Mouse (Mus musculus) spleen, postnatal 14 days (tissue): Measurements from ENCODE around the gene Enpp3.

Experiments used
- DNase-seq, 2 experiments: peaks; one replicate each; pipeline ENCODE4 v3.0.0; 2021 to 2022; ENCODE audit warnings: low spot score in 2 of 2

The Enpp3 gene

DNA sequence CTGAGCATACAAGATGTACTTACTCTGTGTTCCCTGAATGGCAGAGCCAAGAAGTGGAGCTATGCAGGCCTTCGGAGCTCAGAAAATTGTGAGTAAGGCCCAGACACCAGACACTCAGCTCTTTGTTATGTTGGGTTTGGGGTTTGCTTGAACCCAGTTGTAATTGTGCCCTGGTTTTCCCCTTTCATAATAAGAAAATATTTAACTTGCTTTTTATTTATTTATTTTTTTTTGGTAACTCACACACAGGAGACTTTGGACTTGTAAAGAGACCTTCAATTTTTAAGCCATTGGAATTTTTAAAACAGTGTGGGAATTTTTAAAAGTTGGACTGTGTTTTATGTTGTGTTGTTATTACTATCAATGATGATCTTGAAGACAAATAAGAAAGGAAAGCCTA, at the start of gene Enpp3:
Enpp3 (minus strand) TSS at position 148 of the 400 bp plus-strand sequence.
- DNase-seq = no peak

DNA sequence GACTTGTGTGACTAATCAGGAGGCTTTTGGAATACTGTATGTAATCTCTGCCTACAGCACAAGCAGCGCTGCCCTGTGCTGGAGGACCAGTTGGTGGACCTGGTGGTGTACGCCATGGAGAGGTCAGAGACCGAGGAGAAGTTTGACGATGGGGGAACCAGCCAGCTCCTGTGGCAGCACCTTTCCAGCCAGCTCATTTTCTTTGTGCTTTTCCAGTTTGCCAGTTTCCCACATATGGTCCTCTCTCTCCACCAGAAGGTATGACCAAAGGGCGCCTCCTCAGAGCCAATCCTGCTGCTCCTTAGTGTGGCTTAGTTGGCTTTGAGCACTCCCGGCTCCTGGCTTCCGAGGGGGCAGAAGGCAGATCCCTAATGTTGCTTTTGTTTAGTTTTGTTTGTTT, 45.7 kb upstream of the Enpp3 start:
- no peak for DNase-seq

DNA sequence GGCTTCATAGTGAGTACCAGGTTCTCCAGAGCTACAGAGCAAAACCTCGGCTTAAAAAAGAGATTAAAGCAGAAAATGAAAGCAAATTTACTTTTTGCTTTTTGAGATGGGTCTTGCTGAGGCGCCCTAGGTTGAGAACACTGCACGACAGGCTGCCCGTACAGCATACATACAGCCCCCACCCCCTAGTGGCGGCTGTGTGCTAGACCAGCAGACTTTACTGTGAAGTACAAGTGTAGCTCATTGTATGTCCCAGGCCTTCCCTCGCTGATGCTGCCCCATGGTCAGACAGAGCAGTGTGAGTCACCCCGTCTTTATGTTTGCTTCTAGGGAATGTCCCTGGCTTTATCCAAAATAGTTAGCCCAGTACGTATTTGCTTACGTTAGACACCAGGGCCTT, 43.4 kb upstream of the Enpp3 start:
- DNase-seq = no peak

DNA sequence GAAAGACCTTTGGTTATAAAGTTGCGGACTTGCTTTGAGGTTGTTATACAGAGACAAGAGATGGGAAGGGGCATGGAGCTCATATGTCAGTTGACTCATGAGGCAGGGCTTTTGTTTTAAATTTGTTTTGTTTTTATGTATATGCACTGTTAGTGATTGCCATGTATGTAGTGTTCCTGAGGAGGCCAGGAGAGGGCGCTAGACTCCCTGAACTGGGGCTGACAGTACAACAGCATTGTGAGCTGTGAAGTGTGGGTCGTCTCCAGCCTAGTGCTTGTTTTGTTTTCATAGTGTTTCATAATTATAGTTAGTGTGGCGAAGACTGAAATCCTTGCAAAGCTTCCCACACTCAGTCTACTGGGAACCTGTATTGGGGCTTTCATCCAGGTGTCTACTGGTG, 31.0 kb upstream of the Enpp3 start:
- DNase-seq = no peak

DNA sequence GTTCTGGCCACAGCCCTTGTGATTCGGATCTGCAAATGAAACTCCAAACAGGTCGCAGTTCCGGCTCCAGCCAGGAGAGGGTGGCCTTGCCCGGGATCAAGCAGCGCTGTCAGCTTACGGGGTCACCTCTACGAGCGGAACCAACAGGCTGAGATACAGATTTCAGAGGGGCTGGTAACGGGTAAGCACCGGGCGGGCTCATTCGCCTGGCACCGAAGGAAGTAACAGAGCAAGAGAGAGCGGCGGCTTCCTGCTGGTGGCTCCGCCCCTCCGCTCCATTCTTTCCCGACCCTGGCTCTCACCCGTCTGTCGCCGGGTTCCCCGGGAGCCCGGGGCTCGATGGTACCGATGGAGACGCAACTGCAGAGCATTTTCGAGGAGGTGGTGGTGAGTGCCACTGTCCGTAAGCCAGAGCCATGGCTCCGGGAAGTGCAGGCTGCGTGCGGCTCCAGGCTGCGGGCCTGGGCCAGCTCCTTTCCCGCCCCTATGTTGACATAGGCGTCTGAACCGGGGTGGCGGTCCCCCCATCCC, 27.2 kb upstream of the Enpp3 start, which contains the start of gene Med23:
Med23 (plus strand) TSS at position 227 of the 531 bp plus-strand sequence.
- peak; percentile 94 to 97 for DNase-seq

DNA sequence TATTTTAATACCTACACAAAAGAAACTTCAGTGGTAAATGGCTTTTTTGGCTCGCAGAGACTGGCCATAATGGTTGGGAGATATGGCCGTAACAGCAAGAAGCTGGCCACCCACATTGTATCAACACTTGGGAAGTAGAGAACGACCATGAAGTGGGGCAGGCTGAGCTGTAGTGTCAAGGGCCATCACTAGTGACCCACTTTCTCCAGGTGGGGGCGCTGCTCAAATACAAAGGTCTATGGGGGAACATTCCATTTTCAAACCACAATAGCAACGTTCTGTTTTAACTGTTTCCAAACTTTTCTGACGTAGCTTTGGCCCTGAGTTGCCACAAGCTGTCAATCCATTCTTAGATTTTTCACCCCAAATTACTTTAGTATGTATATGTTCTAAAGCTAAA, 21.8 kb upstream of the Enpp3 start:
- DNase-seq = no peak

DNA sequence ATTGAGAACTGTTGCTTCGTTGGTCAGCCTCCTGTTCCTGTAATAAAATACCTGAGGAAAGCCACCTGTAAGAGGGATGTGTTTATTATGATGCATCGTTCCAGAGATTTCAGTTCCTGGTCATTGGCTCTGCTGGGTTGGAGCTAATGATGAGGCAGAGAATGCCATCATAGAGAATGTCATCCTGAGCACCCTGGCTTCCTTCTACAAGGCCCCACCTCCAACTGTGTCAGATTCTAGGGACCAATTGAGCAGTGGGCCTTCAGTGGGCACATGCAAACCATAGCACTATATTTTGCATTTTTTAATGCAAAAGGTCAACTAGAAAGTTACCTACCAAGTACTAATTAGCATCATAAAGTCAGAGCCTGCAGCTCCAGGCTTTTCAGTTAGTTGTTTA, 20.5 kb upstream of the Enpp3 start:
- DNase-seq = no peak

DNA sequence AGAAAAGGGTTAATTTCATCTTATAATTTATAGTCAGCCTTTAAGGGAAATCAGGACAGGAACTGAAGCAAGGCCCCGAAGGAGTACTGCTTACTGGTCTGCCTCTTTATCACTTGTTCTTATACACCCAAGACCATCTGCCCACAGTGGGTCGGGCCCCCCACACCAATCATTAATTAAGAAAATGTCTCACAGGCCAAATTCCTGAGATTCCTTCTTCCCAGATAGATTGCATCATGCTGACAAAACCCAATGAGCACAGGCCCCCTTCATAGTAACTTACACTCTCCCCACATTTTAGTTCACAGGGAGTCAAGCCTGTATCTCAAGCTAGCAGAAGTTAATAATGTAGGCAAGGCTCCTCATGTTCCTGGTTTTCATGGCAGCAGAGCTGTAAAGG, 625 bp downstream of the Enpp3 start:
- DNase-seq = no peak

DNA sequence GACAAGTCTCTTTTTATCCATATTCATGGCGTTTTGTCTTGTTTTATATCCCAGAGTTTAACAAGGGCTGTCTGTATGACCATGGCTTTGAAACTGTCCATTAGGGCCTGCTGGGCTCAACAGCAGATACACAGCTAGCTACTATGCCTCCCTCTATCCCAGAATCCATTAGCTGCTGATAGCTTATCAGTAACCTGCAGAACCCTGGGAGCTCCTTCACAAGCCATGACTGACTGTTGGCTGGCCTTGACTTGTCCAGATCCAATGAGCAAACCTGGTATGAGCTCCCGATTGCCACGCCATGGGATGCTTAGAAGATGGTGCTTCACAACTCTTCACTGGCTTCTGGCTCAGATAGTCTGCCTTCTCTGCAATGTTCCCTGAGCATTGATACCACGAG, 1.8 kb downstream of the Enpp3 start:
- DNase-seq = no peak

DNA sequence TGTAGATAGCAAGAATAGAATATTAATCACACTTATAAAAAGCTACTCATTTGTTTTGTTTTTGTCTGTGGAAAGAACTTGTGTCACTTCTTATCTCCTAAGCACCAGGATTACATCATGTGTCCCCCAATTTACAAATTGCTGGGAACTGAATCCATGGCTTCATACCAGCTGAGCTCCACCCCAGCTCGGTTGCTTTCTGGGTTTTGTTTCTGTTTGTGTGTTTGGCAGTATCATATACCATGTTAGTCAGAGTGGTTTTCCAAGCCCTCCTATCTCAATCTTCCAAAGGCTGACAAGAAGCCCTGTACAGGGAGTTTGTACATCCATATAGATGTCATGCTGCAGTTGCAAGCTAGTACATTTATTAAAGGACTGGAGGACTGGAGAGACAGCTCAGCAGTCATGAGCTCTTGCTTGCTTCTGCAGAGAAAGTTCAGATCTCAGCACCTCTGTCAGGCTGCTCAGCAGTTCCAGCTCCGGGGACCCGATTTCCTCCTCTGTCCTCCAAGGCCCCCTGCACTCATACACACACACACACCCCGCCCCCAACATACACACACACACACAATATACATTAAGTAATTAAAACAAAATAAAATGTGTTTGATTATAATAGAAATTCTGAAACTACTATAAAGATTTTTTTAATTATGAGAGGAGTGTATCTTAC, 6.1 kb downstream of the Enpp3 start:
- no peak for DNase-seq

DNA sequence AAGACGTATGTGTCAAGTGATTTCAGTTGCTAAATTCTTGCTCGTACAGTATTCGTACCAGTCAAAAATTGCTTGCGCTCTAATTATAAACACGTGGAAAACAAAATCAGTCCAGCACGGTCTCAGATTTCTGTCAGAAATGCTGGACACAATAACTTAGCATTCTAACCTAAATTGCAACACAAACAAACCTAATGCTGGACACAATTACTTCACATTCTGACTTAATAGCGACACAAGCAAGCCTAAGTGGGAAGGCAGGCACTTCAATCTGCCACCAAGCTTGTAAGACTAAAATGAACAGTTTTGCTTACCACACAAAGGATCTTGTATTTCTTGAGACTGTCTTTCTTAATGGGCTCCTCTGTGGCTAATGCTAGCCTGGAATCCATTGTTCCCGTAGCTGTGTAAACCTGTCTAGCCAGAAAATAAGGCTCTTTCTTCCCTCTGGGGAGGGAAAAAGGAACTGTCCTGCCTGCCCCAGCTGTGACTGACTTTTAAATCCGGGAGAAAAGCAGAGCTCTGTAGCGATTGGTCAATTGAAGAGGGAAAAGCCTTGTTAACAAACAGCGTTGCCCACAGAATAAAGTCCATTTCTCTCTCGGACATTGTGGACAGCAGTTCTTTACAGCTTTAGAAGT, 6.8 kb downstream of the Enpp3 start:
- no peak for DNase-seq

DNA sequence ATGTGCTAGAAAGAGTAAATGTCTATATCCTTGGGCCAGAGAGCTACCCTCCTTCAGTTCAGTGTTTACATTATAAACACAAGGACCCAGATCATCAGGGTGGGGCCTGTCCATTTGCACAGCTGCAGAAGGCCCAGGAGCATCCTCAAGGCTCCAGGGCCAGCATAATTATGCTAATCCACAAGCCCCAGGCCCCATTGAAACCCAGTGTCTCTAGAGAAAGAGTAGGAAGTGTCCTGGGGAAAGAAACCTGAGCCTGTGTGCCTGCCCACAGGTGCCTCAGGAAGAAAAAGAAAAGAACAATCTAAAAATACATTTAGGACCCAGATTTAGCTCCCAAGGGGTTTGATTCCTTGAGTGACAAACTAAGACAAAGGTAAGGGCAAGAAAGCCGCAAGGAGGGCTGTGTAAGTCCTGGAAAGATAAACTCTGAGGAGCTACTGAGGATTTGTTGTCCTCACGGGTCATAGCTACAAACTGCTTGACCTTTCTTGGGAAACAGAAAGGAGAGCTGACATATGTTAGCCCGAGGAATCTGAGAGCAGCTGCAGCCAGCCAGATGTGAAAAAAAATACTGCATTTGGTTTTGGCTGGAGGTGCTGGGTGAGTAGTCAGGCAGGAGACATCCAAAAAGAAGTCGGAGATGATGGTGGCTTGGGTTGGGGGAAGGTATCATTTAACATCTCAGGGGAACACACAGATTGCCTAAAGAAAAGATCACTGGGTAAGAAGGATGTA, 7.8 kb downstream of the Enpp3 start:
- DNase-seq = no peak

DNA sequence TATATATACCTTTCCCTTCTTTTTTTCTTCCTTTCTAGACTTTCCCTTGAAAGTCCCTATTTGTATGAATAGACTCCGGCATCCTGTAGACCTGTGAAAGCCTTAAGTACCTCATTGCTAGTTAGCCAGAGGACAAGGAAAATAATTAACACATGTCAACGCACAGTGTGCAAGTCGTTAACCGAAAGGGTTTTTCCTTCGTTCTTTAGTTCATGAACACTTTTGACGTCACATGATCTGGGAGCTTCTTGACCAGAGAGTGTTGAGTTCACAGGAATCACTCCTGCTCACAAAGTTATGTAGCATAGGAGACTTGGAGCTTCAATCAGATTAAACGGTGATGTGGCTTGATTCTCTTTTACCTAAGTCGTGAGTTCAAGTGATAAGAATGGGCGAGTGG, 10.3 kb downstream of the Enpp3 start:
- no peak for DNase-seq

DNA sequence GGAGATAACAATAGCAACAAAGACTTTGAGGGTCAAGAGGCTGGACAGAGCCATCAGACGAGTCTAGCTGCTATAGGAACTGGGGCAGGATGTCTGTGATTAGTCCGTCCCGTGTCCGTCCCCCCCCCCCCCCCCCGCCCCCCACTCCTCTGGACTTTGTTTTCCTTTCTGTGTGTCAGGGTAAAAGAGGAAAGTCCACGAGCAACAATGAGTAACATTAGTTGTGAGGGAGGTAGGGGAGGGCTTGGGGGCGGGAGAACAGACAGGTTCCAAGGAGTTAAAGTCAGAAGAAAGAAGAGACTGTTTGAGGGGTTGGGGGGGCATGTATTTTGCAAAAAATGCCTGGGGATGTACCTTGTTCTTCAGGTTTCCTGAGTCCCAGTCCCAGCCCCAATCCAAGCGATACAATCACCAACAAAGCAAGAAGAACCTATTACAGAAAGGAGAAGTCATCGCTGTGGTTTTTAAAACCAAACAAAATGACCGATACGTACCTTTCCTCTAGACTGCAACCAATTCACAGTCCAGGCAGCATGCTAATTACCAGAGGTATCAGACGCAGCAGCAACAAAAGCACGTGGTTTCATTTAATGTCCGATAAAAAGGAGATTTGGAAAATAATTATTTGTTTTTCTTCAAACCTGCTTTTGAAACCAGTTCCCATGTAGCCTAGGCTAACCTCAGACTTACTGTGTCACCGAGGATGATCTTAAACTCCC, 11.1 kb downstream of the Enpp3 start:
- no peak for DNase-seq

DNA sequence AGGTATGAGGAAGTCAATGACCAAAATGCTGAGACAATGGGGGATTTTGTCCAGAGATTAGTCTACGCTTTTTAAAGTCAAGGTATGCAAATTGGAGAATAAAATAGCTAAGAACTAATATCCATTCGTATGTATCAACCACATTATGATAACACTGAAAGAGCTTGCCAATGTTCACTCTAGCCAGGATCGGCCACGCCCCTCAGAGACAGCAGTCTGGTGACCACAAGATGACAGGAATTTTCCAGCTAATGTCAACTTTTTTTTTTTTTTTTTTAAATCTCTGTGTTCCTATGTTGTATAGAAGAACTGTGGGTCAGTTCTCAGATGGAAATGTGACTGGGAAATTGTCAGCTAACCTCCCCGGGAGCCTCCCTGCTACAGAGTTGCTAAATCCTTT, 12.2 kb downstream of the Enpp3 start:
- no peak for DNase-seq

DNA sequence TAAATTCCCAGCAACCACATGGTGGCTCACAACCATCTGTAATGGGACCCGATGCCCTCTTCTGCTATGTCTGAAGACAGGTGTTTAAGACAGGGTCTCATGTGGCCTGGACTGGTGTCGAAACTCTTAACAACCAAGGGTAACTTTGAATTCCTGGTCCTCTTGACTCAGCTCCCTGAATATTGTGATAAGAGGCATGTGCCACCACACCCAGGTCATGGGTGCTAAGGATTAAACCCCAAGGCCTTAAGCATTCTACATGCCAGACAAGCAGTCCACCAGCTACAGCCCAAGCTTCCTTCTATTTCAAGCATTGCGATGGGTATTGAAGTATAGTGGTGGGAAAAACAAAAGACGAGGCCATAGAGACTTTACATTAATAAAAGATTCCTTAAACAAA, 14.5 kb downstream of the Enpp3 start:
- DNase-seq = no peak

DNA sequence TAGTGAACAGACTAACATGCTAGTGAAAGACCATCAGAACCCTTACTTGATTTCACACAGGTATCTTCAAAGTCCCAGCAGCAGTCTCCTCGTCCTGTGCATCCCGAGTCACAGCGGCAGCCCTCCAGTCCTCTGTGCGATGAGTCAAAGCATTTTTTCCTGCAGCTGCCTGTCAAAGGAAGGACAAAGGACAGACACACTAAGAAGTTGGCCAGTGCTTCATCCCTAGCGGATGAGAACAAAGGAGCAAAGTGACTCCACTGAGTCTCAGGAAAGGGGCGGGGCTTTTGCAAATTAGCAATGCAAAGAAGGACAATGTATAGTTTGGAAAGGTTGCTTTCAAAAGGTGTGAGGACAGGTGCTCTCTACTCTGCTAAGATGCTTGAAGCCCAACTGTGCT, 16.5 kb downstream of the Enpp3 start:
- DNase-seq = no peak

DNA sequence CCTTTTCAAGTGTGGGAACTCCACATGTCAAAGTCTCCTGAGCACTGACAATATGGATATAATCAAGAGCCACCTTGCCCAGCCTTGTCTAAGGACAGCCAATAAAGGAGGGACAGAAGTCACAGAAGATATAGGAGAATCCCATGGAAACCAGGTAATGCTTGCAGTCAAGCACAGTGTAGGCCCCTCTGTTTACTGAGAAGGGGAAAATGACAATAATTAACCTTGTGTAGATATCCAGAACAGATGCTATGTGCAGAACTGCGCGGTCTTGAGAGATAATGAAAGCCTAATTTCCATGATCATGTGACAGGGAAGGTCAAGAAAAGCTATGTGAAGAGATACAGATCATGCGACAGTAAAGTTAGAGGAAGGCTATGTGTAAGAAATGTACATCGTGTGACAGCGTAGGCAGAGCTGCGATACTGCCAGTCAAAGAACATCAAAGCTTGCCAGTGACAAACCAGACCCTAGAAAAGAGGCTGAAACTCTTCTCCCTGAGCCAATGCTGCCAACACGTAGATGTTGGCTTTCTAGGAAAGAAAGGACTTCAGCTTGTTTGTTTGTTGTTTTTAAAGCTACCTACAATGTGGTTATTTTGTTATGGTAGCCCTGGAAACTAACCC, 17.1 kb downstream of the Enpp3 start:
- no peak for DNase-seq

DNA sequence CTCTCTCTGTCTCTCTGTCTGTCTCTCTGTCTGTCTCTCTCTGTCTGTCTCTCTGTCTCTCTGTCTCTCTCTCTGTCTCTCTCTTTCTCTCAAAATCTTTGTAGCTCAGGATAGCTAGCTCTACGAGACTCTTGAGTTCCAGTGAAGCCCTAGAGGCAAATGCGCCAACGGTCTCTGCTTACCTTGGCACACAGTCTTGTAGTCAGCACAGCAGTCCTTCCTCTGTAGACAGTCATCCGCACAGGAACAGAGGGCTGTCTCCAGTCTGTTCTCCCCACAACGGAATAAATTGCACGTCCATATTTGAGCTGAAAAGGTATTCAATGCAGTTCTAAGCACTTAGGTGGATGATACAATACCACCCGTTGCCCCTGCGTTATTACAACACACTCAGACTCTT, 18.0 kb downstream of the Enpp3 start:
- no peak for DNase-seq

DNA sequence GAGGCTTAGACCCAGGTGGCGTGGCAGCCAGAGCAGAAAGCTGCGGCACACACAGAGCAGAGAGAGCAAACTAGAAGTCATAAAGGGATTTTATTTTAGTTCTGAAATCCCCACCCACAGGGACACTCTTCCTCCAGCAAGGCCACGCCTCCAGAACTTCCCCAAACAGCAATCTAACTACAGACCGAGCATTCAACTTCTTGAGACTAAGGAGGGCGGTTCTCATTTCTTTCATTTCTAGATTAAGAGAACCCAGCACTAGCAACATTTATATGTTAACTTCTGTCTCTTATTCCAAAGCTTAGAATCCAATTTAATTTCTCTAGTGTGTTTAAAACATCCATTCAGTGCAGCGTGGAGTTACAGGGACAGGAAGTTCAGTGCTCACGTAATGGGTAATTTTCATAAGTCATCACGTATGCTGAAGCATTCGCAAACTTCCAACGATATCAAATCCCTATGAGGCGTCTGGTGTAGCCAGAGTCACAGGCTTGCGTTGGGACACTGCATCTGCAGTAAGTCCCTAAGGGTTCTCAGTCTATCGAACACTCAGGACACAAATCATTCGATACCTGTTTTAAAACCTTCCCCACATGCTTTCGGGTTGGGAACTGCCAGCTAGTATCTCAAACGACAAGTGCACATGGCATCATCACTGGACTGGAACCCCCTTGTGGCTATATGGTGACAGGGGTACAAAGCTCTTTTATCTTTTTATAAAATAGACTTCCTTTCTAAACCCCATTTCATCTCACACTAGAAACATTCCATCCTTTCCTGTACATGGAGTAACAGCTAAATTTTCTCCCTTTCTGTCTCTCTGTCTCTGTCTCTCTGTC, 18.7 kb downstream of the Enpp3 start:
- DNase-seq = no peak

DNA sequence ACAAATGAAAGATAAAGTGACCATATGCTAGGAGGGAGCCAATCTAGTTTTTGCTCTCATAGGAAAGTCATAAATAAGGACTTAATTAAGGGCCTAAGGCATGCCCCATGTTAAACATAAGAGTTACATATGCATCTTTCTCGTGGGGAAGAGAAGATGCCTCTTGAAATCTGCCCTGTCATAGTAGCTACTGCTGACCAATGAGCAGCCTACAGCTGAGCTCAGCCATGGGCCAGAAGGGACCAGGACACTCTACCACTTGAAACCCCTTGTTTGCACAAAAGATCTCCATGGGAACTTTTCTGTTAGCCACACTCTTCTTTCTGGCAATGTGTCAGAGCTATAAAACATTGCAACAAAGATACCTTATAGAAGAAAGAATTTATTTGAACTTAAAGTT, 19.4 kb downstream of the Enpp3 start:
- DNase-seq = no peak
